Mouse (Mus musculus) adrenal gland, postnatal 10 days (tissue): Measurements from ENCODE around the gene 9930021J03Rik. TPM values are rescaled to one million over a fixed set of nuclear protein-coding genes. Genes with fewer than 3 reads are reported as not detected.

ENCODE experiments used
- DNase-seq: peaks from one replicate; pipeline ENCODE4 v3.0.0; 2021; ENCODE audit warnings: mixed read lengths
- total RNA-seq, 2 experiments: library from RNA; stranded (reverse); gene quantifications; 2 replicates each; pipeline ENCODE4 v1.2.3; 2021

Gene 9930021J03Rik
- total RNA-seq, 2 experiments from 2014 or later = 16.7 to 18.8 TPM

DNA sequence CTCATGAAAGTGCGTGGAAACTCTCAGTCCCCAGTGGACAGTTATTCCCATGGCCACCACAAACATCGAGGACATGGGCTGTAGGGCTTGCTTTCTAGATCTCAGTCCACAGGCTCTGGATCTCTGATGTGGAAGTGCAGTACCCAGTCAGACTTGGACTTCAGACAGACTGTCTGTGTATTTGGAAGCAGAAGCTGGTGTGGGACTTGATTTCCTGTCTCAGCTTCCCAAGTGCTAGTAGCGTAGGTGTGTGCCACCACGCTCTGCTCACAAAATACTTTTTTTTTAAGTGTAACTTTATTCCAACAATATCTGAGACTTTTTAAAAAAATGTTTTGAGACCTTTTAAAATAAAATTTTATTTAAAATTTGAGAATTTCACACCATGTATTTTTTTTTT is 109.5 kb downstream of the 9930021J03Rik start:
- DNase-seq = no peak

DNA sequence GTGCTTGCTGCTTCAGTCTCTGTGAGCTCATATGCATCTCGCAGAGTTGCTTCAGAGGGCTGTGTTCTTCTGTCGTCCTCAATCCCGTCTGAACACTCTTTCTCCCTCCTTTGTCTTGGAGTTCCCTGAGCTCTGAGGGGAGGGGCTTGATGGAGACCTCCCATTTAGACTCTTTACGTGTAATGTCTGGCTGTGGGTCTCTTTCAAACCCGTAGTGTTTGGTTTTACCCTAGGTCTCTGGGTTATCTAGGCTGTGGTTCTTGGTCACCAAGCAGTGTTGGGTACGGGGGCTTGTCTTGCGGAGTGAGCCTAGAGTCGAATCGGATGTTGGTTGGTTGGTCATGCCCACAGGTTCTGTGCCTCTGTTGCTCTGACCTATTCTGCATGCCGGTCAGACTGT is 110.7 kb downstream of the 9930021J03Rik start:
- no peak for DNase-seq

- peak; percentile 86 for DNase-seq
Observed at GRCm38 (mm10) chr19:29683844-29684540, 121.8 kb downstream of the 9930021J03Rik start.

GRCm38 (mm10) chr19:29680182-29681152 is 125.3 kb downstream of the 9930021J03Rik start:
- DNase-seq = no peak

DNA sequence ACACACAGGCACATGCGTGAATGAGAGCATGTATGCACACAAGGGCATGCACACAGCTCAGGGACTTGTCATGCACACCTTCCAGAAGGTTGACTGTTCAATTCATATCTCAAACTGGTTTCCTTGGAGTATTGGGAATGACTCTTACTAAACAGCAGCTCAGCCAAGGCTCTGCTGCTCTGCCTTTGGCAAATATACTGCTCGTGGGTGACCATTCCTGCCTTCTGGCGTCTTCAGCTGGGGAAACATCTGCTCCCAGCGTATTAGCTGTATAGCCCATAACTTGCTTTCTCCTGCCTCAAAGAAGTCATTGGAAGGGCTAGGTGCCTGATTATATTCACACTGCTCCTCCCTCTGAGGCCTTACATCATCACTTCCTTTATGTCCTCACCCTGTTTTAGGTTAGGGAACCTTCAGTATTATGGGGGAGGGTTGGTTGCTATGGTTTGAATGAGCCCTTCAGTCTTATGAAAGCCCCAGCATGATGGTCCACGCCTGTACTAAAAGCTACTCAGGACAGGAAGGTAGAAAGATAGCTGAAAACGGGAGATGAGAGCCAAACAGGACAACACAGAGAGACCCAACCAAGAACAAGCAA is 127.5 kb downstream of the 9930021J03Rik start:
- DNase-seq = no peak

DNA sequence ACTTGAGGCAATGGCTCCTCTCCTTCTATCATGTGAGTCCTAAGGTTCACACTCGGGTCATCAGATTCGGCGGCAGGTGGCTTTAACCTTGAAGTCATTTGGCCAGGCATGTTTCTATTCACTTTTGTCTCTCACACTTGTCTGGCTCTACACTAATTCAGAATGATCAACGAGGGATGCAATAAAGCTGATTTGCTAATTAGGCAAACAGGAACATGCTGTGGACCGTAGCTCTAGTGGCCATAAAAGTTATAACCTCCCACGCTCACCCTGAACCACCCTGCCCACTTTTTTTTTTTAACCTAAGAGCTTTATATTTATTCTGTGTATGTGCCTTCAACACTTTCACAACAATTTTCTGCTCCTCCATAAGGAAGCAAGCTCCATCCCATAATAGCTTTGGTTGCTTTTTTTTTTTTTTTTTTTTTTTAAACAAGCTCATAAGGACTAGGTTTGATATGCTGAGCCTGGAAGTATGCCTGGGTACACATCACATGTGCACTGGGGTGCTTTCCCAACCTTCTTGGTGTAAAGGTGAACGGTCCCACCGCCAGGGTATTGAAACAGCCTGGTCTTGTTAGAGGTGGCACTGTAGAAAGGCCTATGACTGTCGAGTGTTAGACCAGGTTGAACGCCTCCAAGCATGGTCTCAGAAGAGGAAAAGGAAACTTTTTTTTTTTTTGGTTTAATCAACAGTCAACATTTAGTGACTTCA is 129.2 kb downstream of the 9930021J03Rik start:
- peak; percentile 33 for DNase-seq

DNA sequence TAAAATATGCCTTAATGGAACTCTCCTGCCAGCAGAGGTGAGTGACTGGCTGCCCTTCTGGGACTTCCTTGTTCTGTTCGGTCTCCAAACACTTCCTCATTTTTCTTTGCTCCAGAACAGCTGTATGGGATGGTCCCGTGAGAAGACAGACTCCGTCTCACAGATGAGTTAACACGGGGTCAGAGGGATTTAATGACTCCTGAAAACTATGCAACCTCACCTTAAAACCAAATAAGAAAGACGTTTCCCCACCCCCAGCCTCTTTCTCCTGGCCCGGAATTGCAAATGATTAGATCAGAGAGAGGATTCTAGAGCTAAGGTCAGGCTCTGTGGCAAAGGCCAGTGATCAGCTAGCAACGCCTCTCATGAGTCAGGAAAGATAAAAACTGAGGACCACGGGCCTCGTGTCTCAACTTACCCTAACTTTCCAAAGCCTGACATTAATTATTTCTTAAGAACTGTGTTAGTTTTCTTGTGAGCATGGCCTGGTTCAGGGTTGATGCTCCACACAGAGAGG is 130.2 kb downstream of the 9930021J03Rik start:
- DNase-seq = no peak

GRCm38 (mm10) chr19:29674946-29675345 is 130.8 kb downstream of the 9930021J03Rik start:
- no peak for DNase-seq

DNA sequence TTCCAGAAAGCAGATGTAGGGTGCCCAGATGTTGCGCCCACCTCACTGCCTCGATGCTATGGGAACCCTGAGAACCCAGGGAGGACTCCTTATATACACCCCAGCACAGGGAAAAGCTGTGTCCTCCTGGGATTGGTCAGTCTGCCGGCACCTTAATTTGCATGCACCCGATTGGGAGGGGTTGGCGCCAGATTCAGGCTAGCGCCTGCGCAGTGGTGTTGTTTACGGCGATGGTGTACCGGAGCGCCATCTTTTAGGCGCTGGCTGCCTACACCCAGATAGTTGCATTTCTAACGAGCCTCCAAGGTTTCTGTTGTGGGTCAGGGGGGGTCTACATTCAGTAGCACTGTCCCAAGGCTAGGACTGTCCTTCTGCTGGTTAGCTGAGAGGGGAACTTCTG is 133.1 kb downstream of the 9930021J03Rik start:
- DNase-seq = no peak

GRCm38 (mm10) chr19:29671160-29671559 is 134.6 kb downstream of the 9930021J03Rik start:
- DNase-seq = no peak

DNA sequence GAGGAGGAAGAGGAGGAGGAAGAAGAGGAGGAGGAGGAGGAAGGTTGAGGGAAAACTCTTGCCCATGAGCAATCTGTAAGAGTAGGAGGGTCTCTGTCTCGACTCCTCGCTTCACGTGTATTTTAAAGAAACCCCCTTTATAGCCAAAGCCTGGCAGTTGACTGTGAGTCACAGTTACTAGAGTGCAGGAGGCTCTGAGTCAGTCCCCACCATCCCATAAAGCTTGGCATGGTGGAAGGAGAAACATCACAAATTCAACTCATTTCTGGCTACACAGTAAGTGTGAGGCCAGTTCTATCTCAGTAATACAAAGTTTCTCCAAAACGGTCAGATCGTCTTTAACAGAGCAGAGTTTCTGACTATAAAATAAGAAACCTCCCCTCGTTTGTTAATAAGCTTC is 135.5 kb downstream of the 9930021J03Rik start:
- no peak for DNase-seq

DNA sequence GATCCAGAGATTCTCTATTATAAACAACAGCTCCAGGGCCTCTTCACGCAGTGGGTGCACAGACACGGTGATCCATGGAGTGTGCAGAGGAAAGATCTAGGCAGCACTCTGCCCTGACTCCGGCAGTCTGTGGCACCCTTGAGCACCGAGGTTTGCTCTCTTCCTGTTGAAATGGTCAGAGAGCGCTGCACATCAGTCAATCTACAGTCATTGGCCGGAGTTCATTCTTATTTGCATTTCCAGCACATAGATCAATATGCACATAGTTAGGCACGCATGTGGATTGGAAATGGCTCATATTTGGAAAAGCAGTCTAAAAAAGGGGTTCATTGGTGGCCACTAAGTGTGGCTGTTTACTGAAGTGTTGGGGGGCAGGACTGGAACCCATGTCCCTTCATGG is 137.7 kb downstream of the 9930021J03Rik start:
- no peak for DNase-seq

GRCm38 (mm10) chr19:29666965-29667594 is 138.7 kb downstream of the 9930021J03Rik start:
- peak; percentile 26 for DNase-seq

GRCm38 (mm10) chr19:29666164-29666563 is 139.6 kb downstream of the 9930021J03Rik start:
- DNase-seq = no peak

DNA sequence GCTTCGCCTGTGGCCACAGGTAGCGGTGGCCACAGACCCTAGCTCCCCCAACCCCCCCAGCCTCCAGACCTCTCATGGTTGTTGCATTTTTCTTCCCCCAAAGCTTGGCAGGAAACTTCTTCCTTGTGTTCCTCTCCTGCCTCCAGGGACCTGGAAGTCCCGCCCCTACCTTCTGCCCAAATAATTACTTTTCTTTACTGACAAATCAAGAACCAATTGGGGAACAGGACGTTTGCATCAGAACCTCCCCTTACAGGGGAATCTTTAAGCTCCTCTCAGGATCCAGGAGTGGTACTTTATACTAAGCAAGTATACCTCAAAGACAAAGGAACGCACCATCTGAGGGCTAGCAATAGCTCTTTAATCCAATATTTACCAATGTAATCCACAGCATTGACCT is 140.9 kb downstream of the 9930021J03Rik start:
- DNase-seq = no peak

Other genes with a start within 250 kb of the 9930021J03Rik start
- 10 to 100 TPM; 41.9 to 43.0 TPM for gene Ermp1, start 157.6 kb downstream of the 9930021J03Rik start, total RNA-seq
- gene Mlana, start 108.2 kb downstream of the 9930021J03Rik start, total RNA-seq = not detected
- gene Ranbp6, start 7.0 kb upstream of the 9930021J03Rik start, total RNA-seq = 10 to 100 TPM; 15.1 to 15.4 TPM
- 10 to 100 TPM; 14.5 to 15.9 TPM for gene Il33, start 119.1 kb upstream of the 9930021J03Rik start, total RNA-seq
- gene Trpd52l3, start 197.8 kb upstream of the 9930021J03Rik start, total RNA-seq = not detected
- gene Uhrf2, start 224.5 kb upstream of the 9930021J03Rik start, total RNA-seq = 10 to 100 TPM; 33.5 to 45.6 TPM